31 mouse cellular contexts compared by ENCODE assay signal in the genomic region with DNA sequence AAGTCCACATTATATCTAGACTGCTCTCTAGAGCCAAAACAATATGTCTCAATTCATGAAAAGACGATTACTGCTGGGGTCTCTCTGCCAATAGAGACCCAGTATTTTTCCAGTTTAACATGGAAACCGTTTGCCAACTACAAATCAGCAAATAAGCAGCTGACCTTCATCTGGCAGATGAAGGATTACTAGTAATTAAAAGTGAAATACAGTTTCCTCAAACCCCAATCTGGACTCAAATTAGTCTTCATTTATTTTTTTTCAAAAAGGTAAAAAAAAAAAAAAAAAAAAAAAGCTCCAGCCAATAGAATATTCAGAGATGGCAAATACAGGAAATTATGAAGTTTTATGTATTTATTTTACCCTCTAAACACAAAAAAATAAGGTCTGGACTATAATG.
"Had no signal": no experiment of that assay in that cellular context is flagged by ENCODE, and none has a peak within 500 bp of the region (broad histone marks: within the 10 kb centered on the region; RNA-seq: fewer than 3 reads in every experiment).

No protein-coding gene starts in this region.

- H3K9me3 ChIP-seq: limb, embryonic 10.5 days; limb, embryonic 12.5 days; limb, embryonic 13.5 days; limb, embryonic 15.5 days; liver, embryonic 12.5 days; liver, embryonic 13.5 days; liver, embryonic 15.5 days; lung, embryonic 15.5 days; megakaryocyte, embryonic 14.5 days; midbrain, embryonic 10.5 days; midbrain, embryonic 12.5 days; midbrain, embryonic 13.5 days; midbrain, embryonic 15.5 days had no signal

- H3K9ac ChIP-seq: limb, embryonic 12.5 days; limb, embryonic 13.5 days; limb, embryonic 15.5 days; liver, embryonic 12.5 days; liver, embryonic 13.5 days; liver, embryonic 14.5 days; liver, embryonic 15.5 days; liver, postnatal 0 days; lung, embryonic 14.5 days; lung, embryonic 15.5 days; midbrain, embryonic 12.5 days; midbrain, embryonic 13.5 days; midbrain, embryonic 15.5 days had no signal

- H3K4me3 ChIP-seq: limb, embryonic 10.5 days; limb, embryonic 12.5 days; limb, embryonic 13.5 days; limb, embryonic 15.5 days; liver, embryonic 12.5 days; liver, embryonic 13.5 days; liver, embryonic 15.5 days; lung, embryonic 15.5 days; megakaryocyte, embryonic 14.5 days; midbrain, embryonic 10.5 days; midbrain, embryonic 12.5 days; midbrain, embryonic 13.5 days; midbrain, embryonic 15.5 days; myocyte had no signal

- H3K4me2 ChIP-seq: limb, embryonic 12.5 days; limb, embryonic 13.5 days; limb, embryonic 15.5 days; liver, embryonic 11.5 days; liver, embryonic 12.5 days; liver, embryonic 13.5 days; liver, embryonic 15.5 days; lung, embryonic 14.5 days; lung, embryonic 15.5 days; midbrain, embryonic 11.5 days; midbrain, embryonic 12.5 days; midbrain, embryonic 13.5 days; midbrain, embryonic 15.5 days had no signal

- H3K27me3 ChIP-seq: limb, embryonic 12.5 days; limb, embryonic 13.5 days; limb, embryonic 15.5 days; liver, embryonic 12.5 days; liver, embryonic 13.5 days; liver, embryonic 15.5 days; lung, embryonic 15.5 days; megakaryocyte, embryonic 14.5 days; midbrain, embryonic 12.5 days; midbrain, embryonic 13.5 days; midbrain, embryonic 15.5 days had no signal

- H3K27ac ChIP-seq: limb, embryonic 10.5 days; limb, embryonic 12.5 days; limb, embryonic 13.5 days; limb, embryonic 15.5 days; liver, embryonic 12.5 days; liver, embryonic 13.5 days; liver, embryonic 14.5 days; liver, embryonic 15.5 days; lung, embryonic 15.5 days; macrophage; midbrain, embryonic 10.5 days; midbrain, embryonic 12.5 days; midbrain, embryonic 13.5 days; midbrain, embryonic 15.5 days had no signal

- ATAC-seq: liver, embryonic 12.5 days; liver, postnatal 0 days; lung, postnatal 0 days; midbrain, embryonic 13.5 days; midbrain, embryonic 15.5 days; midbrain, embryonic 16.5 days had no signal

- H3K36me3 ChIP-seq: limb, embryonic 10.5 days; limb, embryonic 12.5 days; limb, embryonic 13.5 days; limb, embryonic 15.5 days; liver, embryonic 12.5 days; liver, embryonic 13.5 days; liver, embryonic 15.5 days; lung, embryonic 15.5 days; midbrain, embryonic 10.5 days; midbrain, embryonic 12.5 days; midbrain, embryonic 13.5 days; midbrain, embryonic 15.5 days had no signal

- DNase-seq: left cerebral cortex, postnatal 4 days; liver; liver, embryonic 13.5 days; liver, postnatal 0 days; lung, adult 18-20 months; lung, adult 2 months; lung, embryonic 14.5 days; lung, postnatal 10 days; lung, postnatal 14 days; lung, postnatal 36 days; lung, postnatal 4 days; midbrain, embryonic 14.5 days had no signal
